Mouse (Mus musculus) heart, postnatal 0 days (tissue): Measurements from ENCODE around the gene Sacm1l.

Source experiments
- CTCF ChIP-seq: IDR thresholded peaks from 2 replicates; pipeline ENCODE4 v1.5.1; 2016; ENCODE audit warnings: antibody characterized with exemption, control low read depth, low read depth
- EP300 ChIP-seq: IDR thresholded peaks from 2 replicates; pipeline ENCODE4 v1.6.1; 2016; ENCODE audit warnings: antibody characterized with exemption, low read depth

GRCm38 (mm10) chr9:123526502-123526901 is 3.1 kb upstream of the Sacm1l start:
- TF ChIP-seq CTCF (no peak), EP300 (no peak)
